Mouse (Mus musculus) liver, embryonic 14.5 days (tissue): ENCODE measurements around the gene Maml2.
A peak's percentile ranks its signal among the peaks of the same experiment; 100 is the strongest.

Source experiments
- CTCF ChIP-seq: IDR thresholded peaks from 2 replicates; pipeline ENCODE4 v1.5.1; 2016; ENCODE audit warnings: antibody characterized with exemption, low read depth, control low read depth
- EP300 ChIP-seq: IDR thresholded peaks from 2 replicates; pipeline ENCODE4 v1.6.1; 2016; ENCODE audit warnings: antibody characterized with exemption, low read depth

DNA sequence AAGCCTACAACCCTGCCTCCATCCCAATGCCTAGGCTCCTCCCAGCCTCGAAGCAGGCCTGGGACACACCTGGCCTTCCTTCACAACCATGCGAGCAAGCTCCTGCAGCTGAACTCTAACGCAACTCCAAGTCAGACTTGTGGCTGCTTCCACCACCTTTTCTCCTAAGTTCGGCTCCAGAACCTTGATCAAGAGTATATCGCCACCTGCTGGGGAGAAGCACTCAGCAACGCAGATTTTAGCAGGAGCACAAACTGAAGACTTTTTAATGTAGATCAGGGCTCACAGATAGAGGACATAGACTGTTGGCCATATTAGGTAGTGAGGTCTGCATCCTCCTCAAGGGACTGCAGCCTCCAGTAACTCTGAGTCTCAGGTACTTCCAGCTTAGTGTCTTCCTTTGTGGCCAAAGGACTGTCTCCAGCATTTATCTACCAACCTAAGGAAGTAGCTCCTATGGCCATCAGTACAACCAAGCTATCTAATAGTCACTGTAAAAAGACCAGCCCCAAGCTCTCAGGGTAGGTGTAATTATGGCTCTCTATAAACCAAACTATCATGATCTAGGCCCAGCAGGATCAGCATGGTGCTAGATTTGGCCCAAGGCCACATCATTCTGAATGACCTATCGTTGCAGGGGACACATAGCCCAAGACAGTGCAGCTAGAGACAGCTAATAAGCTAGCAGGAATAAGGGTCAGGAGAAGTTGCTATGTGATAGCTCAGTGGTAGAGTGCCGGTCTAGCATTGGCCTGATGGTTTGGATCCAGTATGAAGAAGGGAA, 418.8 kb downstream of the Maml2 start:
- TF ChIP-seq CTCF (peak; percentile 81), EP300 (no peak)
